Comparison of ENCODE assay signal across 14 mouse cellular contexts in genomic region chr16:77267679-77268078, GRCm38 (mm10).
DNase-seq lines count a peak whose midpoint lies in the region; ATAC-seq lines count a peak whose summit lies in the region.
"Had no signal": no experiment of that assay in that cellular context is flagged by ENCODE, and none has a peak within 500 bp of the region (broad histone marks: within the 10 kb centered on the region; RNA-seq: fewer than 3 reads in every experiment).

No protein-coding gene starts in this region.

- no peak for DNase-seq in heart, postnatal 10 days
- peak; percentile 9 for DNase-seq in kidney, postnatal 10 days
- no peak for DNase-seq in kidney, adult 18-20 months
- peak; percentile 74 for DNase-seq in brain, adult 2 months (ENCODE audit: low read depth, low spot score)
- DNase-seq in cerebellum, postnatal 10 days: peak; percentile 88 to 91
- no peak for DNase-seq in frontal cortex, postnatal 25 days (ENCODE audit: low spot score in 2 of 2)
- DNase-seq: adrenal gland, postnatal 10 days; kidney, postnatal 36 days; right cerebral cortex, postnatal 25 days; thymus, adult 2 months had no signal

- H3K9me3 ChIP-seq in heart, embryonic 12.5 days (replicated peaks): no peaks in the 10 kb centered on the region
- H3K9me3 ChIP-seq: limb, embryonic 12.5 days had no signal

- intact Hi-C loops in heart, postnatal 10 days (cut with DNase I): no loop called here

- H3K9ac ChIP-seq in heart, embryonic 12.5 days: no peak overlapping the region
- H3K9ac ChIP-seq: limb, embryonic 12.5 days had no signal

- H3K4me1 ChIP-seq in heart, embryonic 12.5 days (replicated peaks): peaks cover 4% of the 10 kb centered on the region; the same call in 1 of the 2 replicates

- no peak overlapping the region; the same call in 1 of the 2 replicates for H3K27ac ChIP-seq in heart, embryonic 12.5 days (ENCODE audit: poor library complexity, severe bottlenecking)
- H3K27ac ChIP-seq: limb, embryonic 12.5 days had no signal

- no peak overlapping the region for H3K4me2 ChIP-seq in heart, embryonic 12.5 days
- H3K4me2 ChIP-seq: limb, embryonic 12.5 days had no signal

- no peaks in the 10 kb centered on the region for H3K27me3 ChIP-seq in heart, embryonic 12.5 days (replicated peaks)
- H3K27me3 ChIP-seq: limb, embryonic 12.5 days had no signal

- peak; percentile 42; the same call in 1 of the 2 replicates for ATAC-seq in heart, embryonic 12.5 days (ENCODE audit: insufficient number of reproducible peaks, low FRiP score)
- ATAC-seq in CD4-positive, CD25-positive, alpha-beta regulatory T cell, adult 4 months: no peak
- ATAC-seq: intestine, embryonic 16.5 days had no signal

- no peaks in the 10 kb centered on the region for H3K36me3 ChIP-seq in heart, embryonic 12.5 days
- H3K36me3 ChIP-seq: limb, embryonic 12.5 days had no signal

- H3K4me3 ChIP-seq in heart, embryonic 12.5 days: no peak overlapping the region
- H3K4me3 ChIP-seq: limb, embryonic 12.5 days had no signal

Comparison
In these comparisons a context has a peak if more than half of its experiments do, and no peak if none do; other contexts are left out.
1. DNase-seq: peak in kidney, postnatal 10 days (single experiment), brain, adult 2 months (single experiment) and cerebellum, postnatal 10 days (2 of 2); none in heart, postnatal 10 days (0 of 2), kidney, adult 18-20 months (single experiment) and frontal cortex, postnatal 25 days (0 of 2).